Mouse (Mus musculus): ENCODE results near the gene Etv3.
"Not testable (repeated sequence)": the region's sequence is repeated elsewhere in the genome, so short reads cannot be mapped to it uniquely, and the experiment has no call there.

Gene Etv3

DNA sequence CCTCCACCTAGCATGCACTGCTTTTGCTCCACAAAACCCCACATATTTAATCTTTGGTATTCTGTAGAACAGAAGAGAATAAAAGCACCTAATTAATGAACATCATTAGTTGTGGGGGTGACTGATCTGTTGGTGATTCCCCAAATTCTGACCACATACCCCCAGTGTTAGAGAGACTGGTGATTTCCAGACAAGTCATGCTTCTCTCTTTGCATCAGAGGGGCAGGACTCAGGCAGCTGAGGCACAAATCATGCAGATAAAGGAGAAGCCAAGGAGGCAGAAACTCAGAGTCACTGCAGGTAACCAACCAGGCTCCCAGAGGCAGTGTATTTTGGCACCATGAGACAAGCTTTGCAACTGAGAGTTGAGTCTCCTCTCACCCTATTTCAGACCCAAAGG is 6.8 kb upstream of the Etv3 start:
- no peak for DNase-seq (ENCODE audit: low read depth, low spot score)

DNA sequence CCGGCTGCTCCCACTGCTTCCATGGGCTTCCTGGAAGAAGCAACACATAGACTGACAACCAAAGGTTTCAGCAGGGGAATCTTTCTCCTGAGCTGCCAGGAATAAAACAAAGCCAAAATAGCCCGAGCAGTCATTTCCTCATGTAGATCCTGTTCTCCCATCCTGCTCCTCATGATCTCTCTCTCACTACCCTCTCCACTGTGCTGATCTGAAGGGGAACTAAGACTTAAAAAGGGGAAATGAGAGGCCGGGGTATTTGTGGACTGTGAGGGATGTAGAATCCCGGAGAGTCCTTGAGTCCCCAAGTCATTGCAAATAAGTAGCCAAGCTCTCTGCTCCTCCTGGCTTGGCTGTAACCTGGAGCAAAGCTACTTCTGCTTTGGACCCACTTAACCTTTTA is 4.1 kb upstream of the Etv3 start:
- DNase-seq (ENCODE audit: low read depth, low spot score), result no peak

DNA sequence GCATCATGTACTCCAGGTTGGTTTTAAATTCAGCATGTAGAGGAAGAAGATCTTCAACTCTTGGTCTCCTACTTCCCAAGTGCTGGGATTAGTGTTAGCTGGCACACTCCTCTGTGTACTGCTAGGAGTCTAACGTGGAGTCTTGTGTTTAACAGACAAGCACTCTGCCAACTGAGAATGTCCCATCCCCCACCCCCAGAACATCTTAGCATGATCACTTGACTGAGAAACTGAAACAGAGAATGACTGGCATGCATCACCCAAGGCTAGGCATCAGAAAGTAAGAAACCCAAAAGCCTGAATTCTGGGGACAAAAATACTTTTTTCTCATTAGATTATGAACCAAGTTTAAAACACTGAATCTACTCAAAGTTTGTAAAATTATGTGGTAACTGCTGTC is 3.4 kb upstream of the Etv3 start:
- no peak for DNase-seq (ENCODE audit: low read depth, low spot score)

DNA sequence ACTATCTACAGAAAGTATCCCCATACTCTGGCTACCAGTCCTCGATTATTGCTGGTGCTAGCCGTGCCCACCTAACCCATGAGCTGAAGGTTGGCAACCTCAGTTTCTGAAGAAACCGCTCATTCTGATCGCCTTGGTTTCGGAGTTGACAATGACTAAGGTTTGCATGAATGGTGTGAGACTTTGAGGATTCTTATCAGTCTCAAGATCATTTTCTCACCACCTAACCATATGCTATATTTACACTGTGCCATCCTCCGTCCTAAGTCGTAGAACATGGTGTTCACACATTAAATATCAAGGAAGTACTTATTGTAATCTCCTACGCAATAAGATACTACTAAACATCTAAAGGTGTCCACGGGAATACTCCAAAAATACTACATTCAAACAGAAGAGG is 1.5 kb upstream of the Etv3 start:
- no peak for DNase-seq (ENCODE audit: low read depth, low spot score)

DNA sequence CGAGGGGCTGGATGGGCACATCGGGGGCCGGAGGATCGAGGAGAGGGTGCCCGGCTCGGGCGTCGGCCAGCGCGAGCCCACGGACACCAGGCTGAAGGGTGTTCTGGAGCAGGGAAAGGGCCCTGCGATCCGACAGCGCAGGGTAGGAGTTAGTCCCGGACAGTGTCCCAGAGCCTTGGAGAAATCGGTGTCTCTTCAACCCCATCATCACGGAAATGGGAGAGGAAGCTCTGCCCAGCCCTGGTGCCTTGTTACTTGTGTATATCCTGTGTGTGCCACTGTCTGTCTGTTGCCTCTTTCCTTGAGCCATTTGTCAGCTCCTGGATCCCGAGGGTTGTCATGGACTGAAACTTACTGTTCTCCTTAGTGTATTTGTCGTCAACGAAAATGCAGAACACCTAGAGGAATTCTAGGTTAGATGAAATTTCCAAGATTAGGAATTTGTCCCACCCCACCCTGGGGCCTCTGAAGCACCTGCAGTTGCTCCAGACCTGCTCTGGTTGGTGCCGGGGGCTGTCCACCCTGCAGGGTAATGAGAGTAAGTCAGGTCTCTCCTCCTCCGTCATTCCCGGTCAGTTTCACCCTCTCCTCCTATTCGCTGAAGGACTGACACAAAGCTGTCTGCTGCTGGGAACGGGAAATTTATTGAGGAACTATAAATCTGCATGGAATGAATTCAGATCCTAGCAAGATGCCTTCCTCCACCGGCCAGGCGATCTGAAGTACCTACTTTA is 797 bp downstream of the Etv3 start:
- DNase-seq (ENCODE audit: low read depth, low spot score), result no peak

DNA sequence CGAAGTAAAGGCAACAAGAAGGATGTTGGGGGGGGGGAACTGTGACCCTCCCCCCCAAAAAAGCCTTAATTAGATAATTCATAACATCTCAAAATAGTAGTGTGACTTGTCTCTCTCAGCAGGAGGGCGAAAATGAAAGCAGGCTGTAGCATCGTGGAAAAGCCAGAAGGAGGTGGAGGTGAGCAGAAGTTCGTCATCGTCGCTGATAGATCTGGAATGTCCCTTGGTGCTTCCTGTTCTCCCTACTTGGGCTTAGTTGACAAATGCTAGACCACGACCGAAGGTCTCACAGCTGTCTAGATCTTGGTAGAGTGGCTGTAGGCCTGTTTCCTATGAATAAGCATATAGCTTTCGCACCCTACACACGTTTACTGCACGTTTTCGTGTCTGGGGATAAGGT is 1.9 kb downstream of the Etv3 start:
- no peak for DNase-seq (ENCODE audit: low read depth, low spot score)

DNA sequence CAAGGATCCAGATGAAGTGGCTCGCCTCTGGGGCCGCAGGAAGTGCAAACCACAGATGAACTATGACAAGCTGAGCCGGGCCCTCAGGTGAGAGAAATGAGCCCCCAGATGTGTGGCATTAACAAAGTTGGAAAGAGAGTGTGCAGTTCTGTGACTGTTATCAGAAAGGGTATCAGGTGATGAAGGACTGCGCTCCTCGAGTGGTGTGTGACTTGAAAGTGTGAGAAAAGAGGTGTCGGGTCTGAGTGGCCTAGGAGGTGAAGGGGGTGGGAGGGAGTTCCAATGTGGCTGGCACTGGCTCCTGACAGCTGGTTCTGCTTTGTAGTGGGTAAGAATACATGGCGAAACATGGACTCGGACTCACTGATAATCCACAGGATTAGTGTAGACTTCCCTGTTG is 2.8 kb downstream of the Etv3 start:
- DNase-seq (ENCODE audit: low read depth, low spot score), result no peak

DNA sequence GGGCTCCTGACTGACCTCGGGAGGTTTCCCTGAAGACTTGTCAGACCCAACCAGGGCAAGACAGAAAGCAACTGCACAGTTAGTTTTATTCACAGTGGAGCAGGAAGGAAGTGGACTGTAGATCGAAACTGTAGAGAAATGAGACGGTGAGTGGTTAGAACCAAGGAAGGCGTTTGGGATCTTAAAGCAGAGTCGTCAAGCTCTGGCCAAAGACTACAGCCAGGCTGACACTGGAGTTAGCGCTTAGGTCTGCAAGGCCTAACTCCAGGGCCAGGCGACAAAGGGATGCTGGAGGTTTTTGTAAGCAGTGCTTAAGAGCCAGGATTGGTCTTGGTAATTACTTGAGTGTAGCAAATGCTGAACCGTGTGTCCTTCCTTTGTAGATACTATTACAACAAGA is 3.6 kb downstream of the Etv3 start:
- no peak for DNase-seq (ENCODE audit: low read depth, low spot score)

DNA sequence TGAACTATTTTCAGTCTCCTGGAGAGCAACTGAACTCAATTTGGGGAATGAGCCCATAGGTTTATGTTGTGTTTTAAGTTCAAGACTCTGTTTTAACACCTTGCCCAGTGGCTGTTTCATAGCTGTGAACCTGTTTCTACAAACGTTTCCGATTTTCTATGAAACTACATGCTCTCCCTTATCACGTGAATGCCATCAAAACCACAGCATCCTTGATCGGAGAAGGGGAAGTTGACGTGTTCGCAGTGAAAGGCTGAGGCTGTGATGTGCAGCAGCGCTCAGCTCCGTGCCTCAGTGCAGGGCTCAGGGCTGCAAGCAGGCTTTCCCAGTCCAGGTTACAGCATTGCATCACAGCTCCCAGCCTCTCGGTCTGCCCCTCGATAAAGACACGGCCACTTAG is 4.4 kb downstream of the Etv3 start:
- DNase-seq (ENCODE audit: low read depth, low spot score), result no peak

DNA sequence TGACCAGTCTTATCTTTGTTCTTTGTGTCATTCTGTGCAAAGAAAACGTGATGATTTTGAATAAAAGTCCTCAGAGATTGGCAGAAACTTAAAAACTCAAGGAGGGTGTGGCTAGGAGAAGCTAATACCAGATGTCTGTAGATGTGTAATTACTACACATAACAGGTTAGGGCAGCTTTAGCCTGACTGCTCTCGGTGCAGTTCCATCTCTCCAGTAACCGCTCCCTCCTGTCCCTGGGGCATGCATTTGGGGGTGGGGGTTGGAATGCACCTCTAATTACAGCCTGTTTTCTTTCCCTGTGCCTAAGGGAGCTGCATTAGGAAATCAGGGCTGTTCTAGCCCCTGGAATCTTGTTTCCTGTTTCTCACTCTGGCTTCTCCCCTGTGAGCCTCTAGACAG is 5.0 kb downstream of the Etv3 start:
- no peak for DNase-seq (ENCODE audit: low read depth, low spot score)

DNA sequence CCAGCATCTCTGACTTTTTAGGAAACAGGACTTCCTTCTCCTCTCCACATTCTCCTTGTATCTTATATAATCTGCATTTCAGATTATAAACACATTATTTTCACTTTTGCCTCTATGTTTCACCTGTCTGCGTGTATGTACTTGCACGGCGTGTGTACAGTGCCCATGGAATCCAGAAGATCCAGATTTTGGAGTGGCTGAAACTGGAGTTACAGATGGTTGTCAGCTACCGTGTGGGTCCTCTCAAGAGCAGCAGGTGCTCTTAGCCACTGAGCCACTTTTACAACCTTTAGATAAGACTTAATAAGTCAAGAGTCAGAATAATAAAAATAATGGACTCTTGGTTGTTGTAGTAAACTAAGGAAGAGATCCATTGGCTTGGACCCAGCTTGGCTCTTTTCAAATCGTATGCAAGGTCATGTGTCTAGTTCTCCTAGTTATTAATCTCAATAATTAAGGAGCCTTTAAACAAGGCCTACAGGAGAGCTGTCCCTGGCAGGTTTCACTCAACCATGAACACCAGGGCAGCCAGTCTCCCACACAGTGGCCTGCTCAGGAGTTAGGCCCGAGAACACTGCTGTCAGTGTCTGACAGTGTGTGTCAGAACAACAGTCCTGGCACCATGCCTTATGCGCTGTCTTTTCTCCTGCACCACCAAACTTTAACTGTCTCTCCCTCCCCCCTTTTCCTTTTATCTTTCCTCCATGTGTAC is 8.6 kb downstream of the Etv3 start:
- DNase-seq (ENCODE audit: low read depth, low spot score), result no peak

DNA sequence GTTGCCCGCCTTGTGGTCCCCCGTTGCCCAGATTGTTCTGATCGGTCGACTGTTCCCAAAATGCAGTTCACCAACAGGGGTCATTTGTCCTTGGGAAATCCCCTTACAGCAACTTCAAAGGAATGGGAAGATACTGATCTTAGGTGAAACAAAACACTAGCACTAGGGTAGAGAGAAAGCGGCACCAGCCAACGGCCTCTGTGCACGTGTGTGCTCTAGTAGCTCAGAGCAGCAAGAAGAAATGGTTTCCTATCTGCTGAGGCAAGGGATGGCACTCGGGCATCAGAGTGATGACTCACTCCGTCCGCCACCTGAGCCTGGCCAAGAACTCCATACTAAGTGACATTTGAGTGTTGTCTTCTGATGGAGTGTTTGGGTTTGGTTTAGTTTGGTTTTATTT is 12.8 kb downstream of the Etv3 start:
- no peak for DNase-seq (ENCODE audit: low read depth, low spot score)

DNA sequence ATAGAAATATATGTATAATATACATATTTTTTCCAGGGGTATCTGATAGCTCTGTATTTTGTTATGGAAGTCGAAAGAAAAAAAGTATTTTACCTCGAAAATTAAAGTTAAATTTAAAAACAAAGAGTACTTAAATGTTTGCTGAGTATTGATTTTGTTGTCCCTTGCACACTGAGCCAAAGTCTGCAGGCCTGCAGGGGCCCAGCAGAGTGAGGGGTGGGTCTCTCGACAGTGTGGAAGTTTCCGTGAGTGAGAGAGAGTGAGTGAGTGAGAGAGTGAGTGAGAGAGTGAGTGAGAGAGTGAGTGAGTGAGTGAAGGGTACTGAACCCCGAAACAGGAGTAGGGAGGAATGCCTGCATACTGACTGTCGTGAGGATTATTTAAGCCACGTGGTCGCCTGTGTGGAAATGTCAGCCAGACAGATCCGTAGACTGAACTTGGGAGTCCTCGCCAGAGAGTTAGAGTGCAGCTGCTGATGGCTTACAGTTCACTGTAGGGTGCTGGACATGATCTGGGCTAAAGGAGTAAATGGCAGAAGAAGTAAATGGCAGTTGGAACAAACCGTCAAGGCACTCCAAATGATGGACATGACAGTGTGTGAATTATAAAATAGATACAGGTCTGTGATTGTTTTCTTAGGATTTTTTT is 14.9 kb downstream of the Etv3 start:
- no peak for DNase-seq (ENCODE audit: low read depth, low spot score)

DNA sequence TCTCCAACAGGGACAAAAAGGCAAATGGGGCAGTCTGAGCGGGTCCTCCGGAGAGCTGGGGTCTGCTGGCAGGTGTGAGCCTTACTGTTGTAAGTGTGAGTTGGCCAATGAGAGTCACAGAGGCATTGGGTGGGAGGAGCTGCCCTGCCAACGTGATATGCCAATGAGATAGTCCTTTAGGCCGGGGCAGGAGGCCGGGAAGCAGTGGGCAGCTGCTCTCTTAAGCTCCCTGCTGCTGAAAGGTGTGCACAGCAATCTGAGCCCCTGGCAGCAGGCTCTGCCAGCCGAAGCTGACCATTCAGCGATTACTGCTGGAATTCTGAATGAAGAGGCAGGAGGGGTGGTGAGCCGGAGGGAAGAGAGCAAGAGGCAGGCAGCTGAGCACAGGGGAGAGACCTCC is 15.5 kb downstream of the Etv3 start:
- DNase-seq (ENCODE audit: low read depth, low spot score), result no peak

DNA sequence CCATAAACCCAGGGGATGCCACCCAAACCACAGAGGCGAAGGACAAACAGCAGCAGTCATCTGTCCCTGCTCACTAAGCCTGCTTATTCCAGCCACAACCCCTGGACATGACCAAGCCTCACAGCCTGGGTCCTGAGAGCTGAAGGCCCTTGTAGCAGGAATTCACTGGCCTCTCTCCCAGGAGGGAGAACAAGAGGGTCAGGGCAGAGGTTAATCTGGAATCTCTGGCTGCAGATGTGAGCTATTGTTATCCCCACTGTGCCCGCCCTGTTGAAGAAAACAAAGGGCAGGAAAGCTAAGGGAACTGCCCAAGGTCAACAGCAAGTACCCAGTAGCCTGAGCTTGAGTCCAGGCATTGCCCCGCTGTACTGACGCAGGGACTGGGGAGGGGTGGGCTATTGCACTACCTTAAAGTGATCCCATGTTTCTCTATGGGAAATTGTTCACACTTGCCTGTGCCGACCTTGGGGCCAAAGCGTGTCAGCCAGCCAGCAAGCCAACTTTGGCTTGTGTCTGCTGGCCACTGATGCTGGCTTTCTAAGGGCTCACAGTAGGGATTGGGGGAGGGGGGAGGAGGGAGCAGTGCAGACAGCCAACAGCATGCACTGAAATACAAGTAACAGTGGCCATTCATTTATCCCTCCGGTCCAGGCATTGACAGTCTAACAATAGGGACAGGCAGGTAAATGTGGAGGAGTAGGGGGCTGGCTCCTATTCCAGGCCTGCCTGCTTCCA is 17.4 kb downstream of the Etv3 start:
- DNase-seq (ENCODE audit: low read depth, low spot score), result no peak

DNA sequence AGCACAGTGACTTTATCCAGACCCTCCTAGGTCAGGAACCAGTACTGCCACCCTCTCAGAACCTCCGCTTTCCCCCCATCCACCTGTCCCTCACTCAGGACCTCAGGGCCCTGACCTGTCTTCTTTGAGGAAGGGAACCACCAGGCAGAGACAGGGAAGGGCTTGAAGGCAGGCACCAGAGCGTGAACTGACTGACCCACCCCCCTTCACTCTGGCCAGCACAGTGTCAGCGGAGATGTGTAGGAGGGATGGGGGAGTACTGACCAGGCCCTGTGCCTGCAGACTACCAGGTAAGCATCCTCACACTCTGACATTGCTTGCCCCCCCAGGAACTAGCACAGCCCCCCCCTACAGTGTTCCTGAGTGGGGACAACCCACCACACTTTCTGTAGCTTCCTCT is 20.3 kb downstream of the Etv3 start:
- no peak for DNase-seq (ENCODE audit: low read depth, low spot score)

DNA sequence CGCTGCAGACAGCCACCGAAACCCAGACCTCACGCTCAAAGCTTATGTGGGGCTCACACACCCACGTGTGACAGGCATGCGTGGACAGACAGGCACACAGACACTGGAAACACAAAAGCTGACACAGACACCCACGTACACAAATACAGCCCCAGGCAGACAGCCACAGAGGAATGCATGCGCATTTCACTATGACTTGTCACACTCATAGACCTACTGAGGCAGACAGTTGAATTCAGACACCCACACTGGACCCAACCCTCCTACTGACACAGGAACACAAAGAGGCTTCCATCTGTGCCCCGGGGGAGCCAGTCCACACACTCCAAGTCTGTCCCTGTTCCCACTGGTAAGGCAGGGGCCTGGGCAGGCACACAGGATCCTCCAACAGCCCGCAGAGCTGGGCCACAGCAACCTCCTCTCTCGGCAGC is 21.1 kb downstream of the Etv3 start:
- no peak for DNase-seq (ENCODE audit: low read depth, low spot score)

DNA sequence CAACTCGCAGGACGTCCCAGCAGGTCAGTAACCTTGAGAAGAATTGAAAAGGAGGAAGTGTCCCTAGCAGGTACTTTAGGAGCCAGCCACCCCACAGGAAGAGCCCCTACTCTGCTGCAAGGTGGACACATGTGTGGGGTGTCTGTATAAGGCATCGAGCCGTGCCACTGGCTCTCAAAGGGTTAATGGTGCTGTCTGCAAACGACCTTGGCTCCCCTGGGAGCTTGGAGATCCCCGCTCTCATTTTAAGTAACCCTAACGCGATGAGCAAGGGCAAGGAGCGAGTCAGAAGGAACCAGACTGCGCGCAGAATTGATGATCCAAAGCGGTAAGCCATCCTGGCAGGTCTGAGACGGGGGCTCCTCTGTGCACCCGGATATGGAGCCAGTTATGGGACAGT is 24.7 kb downstream of the Etv3 start:
- DNase-seq (ENCODE audit: low read depth, low spot score), result no peak

DNA sequence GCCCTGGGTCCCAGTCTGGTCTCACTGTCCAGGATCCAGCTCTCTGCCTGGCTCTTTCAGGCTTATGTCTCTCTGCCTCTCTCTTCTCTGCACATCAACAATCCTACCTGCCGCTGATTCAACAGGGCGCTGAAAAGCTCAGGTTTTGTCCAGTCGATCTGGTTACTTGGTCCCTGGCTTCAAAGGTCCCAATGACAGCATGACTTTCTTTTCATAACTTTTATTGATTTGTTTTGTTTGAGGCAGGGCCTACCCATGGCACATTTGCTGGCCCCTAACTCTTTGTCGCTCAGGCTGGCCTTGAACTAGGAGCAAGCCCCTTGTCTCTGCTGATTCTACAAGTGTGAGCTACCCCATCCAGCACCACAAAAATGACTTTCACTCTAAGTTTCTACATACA is 27.1 kb downstream of the Etv3 start:
- no peak for DNase-seq (ENCODE audit: low read depth, low spot score)

DNA sequence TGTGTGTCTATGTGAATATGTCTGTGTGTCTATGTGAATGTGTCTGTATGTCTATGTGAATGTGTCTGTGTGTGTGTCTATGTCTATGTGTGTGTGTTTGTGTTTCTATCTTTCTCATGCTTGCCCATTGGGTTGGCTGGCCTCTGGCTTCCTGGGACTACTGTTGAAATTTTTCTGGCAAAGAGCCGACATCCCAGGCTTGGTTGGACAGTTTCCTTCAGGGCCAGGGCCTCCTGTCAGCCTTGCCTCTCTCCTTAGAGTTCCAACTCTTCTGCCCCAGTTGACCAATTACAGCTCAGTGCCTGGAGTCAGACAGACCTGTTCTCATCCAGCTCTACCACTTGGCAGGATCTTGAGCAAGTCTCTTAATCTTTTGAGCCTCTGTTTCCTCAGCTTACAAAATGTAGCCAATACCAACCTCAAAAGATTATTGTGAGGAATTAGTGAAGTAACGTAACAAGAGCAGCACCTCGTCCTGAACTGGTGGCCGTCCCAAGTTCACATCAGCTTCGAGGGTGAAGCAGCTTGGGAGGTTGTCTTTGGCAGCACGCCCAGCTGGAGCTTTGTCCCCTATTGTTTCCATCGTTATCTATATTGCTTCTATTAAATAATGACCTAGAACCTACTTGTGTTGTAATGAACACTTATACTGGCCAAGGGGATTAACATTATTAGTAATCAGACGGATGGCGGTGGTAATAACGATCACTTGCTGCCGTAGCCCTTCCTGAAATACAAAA is 28.2 kb downstream of the Etv3 start:
- no peak for DNase-seq (ENCODE audit: low read depth, low spot score)

DNA sequence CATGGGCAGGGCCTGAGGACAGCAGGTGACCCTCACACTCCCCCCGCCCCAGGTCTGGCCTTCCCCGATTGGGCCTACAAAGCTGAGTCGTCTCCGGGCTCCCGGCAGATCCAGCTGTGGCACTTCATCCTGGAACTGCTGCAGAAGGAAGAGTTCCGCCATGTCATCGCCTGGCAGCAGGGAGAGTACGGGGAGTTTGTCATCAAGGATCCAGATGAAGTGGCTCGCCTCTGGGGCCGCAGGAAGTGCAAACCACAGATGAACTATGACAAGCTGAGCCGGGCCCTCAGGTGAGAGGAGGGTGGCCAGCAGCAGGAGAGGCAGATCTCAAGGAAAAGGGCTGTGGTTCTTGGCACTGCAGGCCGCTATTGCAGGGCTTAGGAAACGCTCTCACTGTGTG is 29.7 kb downstream of the Etv3 start:
- not testable (repeated sequence) for DNase-seq (ENCODE audit: low read depth, low spot score)

DNA sequence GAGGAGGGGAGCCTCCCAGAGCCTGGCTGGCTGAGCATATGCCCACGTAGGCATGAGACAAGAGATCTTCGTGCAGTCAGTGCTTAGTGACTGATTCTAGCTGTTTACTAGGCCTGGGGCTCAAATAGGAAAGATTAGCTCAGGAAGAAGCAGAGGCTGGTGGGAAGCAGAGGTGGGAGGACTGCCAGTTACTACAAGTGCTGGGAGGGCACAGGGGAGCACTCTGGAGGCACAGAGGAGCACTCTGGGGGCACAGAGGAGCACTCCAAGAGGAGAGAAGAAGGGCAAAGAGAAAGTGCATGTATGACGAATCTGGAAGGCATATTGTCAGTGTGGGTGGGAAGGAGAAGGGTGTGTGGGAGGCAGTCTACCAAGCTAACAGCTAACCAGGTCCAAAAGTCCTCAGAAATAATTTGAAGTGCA is 30.9 kb downstream of the Etv3 start:
- DNase-seq (ENCODE audit: low read depth, low spot score), result no peak
